Mouse (Mus musculus) liver, embryonic 12.5 days (tissue): ENCODE data around the gene Rhot1. TPM values are rescaled to one million over a fixed set of nuclear protein-coding genes. Genes with fewer than 3 reads are reported as not detected.

Source experiments
- ATAC-seq: fragments of 200-750 bp; cut with Nextera tagmentation; 2 replicates; pipeline ENCODE4 v1.8.0; 2017; ENCODE audit warnings: moderate number of reproducible peaks, mild to moderate bottlenecking, moderate library complexity
- H3K27ac ChIP-seq: fragments of 300-500 bp; sonication (generic); 2 replicates; pipeline ENCODE4 v1.5.1; 2016; ENCODE audit warnings: mild to moderate bottlenecking
- H3K27me3 ChIP-seq: fragments of 300-500 bp; sonication (generic); replicated peaks from 2 replicates; pipeline ENCODE4 v1.6.1; 2016; ENCODE audit warnings: mild to moderate bottlenecking, moderate library complexity
- H3K36me3 ChIP-seq: fragments of 300-500 bp; sonication (generic); 2 replicates; pipeline ENCODE4 v1.6.1; 2016; ENCODE audit warnings: mild to moderate bottlenecking, moderate library complexity
- H3K4me1 ChIP-seq: fragments of 300-500 bp; sonication (generic); 2 replicates; pipeline ENCODE4 v1.6.1; 2016
- H3K4me2 ChIP-seq: fragments of 300-500 bp; sonication (generic); 2 replicates; pipeline ENCODE4 v1.6.1; 2016; ENCODE audit warnings: mild to moderate bottlenecking, moderate library complexity
- H3K4me3 ChIP-seq: fragments of 300-500 bp; sonication (generic); 2 replicates; pipeline ENCODE4 v1.5.1; 2016; ENCODE audit warnings: mild to moderate bottlenecking, moderate library complexity
- H3K9ac ChIP-seq: fragments of 300-500 bp; sonication (generic); 2 replicates; pipeline ENCODE4 v1.6.1; 2016; ENCODE audit warnings: mild to moderate bottlenecking, moderate library complexity
- H3K9me3 ChIP-seq: fragments of 300-500 bp; sonication (generic); replicated peaks from 2 replicates; pipeline ENCODE4 v1.6.1; 2016; ENCODE audit warnings: mild to moderate bottlenecking, moderate library complexity
- WGBS: fragments of 180-500 bp; shearing (Covaris S2); methylation state at CpG from one replicate; pipeline ENCODE4 v1.1.7; 2016; ENCODE audit not compliant: insufficient replicate concordance; 5-methylcytosine and 5-hydroxymethylcytosine counted together
- polyA plus RNA-seq: library from polyadenylated mRNA; unstranded; fragments of >200 nt; fragmentation: Nextera tagmentation; extraction: Ambion mirVana; gene quantifications from 2 replicates; pipeline ENCODE4 v1.2.1, GENCODE M21; 2016

Rhot1 gene
- polyA plus RNA-seq, 1 experiment from 2014 or later: 36.7 TPM

GRCm38 (mm10) chr11:80295066-80295465 is 86.2 kb downstream of the Rhot1 start:
- H3K4me3 ChIP-seq: no peak overlapping the region
- no peak overlapping the region for H3K27ac ChIP-seq
- H3K36me3 ChIP-seq: no peaks in the 10 kb centered on the region
- peaks cover 78% of the 10 kb centered on the region for H3K27me3 ChIP-seq
- H3K9me3 ChIP-seq: peaks cover 6% of the 10 kb centered on the region; the same call in 1 of the 2 replicates
- no peak for ATAC-seq
- no peak overlapping the region for H3K9ac ChIP-seq
- H3K4me1 ChIP-seq: peaks cover 3% of the 10 kb centered on the region; the same call in 1 of the 2 replicates
- WGBS: 16% methylated on average over 9 of the region's 9 CpGs
- no peak overlapping the region for H3K4me2 ChIP-seq

- no peak overlapping the region for H3K4me2 ChIP-seq
- no peak overlapping the region for H3K9ac ChIP-seq
- no peak overlapping the region for H3K27ac ChIP-seq
- H3K36me3 ChIP-seq: no peaks in the 10 kb centered on the region
- no peak overlapping the region for H3K4me3 ChIP-seq
- peaks cover 78% of the 10 kb centered on the region for H3K27me3 ChIP-seq
- H3K4me1 ChIP-seq: peaks cover 6% of the 10 kb centered on the region
- ATAC-seq: no peak
- 18% methylated on average over 14 of the region's 14 CpGs for WGBS
- H3K9me3 ChIP-seq: peaks cover 5% of the 10 kb centered on the region; the same call in 1 of the 2 replicates
Observed at GRCm38 (mm10) chr11:80295785-80296184, 87.0 kb downstream of the Rhot1 start.

DNA sequence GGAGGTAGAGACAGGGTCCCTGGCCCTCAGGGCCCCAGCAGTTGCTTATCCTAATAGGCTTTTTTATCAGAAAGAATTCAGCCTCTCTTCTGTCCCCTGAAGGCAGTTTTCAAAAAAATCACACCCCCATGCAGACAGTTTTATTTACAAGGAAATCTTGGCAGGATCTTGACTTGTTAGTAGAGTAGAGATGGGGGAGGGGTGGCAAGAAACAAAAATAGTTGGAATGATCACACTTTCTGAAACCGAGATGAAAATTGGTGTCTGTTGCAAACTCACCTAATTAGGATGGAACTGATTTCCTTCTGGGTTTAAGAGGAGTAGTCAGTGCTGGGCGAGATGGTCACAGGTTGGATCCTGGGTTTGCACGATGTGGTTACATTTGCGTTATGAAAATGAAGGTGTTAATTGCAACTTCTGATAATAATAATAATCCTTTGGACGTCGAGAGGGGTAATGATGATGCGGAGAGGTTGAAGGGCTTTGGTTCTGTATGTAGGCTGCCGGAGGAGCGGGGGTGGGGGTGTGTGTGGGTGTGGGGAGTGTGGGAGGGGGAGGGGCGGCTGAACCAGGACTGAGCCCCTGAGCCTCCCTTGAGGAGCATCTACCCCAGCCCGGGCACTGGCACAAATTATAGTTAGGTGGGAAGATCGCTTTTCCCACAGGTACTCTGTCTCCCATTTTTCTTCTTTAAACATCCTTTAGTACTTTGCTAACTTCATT is 90.9 kb downstream of the Rhot1 start:
- peaks cover 99% of the 10 kb centered on the region for H3K27me3 ChIP-seq
- ATAC-seq: no peak
- WGBS: 10% methylated on average over 12 of the region's 12 CpGs
- no peak overlapping the region for H3K4me2 ChIP-seq
- no peak overlapping the region for H3K9ac ChIP-seq
- H3K36me3 ChIP-seq: no peaks in the 10 kb centered on the region
- H3K9me3 ChIP-seq: 0 out of 2 replicates have a peak, but pooled peaks cover 5% of the 10 kb centered on the region
- no peak overlapping the region for H3K27ac ChIP-seq
- H3K4me1 ChIP-seq: peaks cover 27% of the 10 kb centered on the region
- H3K4me3 ChIP-seq: no peak overlapping the region

- Histone ChIP-seq H3K9me3 (0 out of 2 replicates have a peak, but pooled peaks cover 5% of the 10 kb centered on the region), H3K4me3 (peak within 1 kb of the TSS; percentile 55), H3K4me2 (peak within 1 kb of the TSS; percentile 80), H3K27ac (no peak within 1 kb of the TSS), H3K27me3 (peaks cover 98% of the 10 kb centered on the region), H3K36me3 (no peaks in the 10 kb centered on the region), H3K9ac (no peak within 1 kb of the TSS), H3K4me1 (peaks cover 27% of the 10 kb centered on the region)
- WGBS: under 1% methylated on average over 74 of the region's 81 CpGs
- ATAC-seq: peak; percentile 42
Observed at GRCm38 (mm10) chr11:80300551-80301315, 91.9 kb downstream of the Rhot1 start, which contains the start of gene Rhbdl3. Gene Rhbdl3, plus strand, starts transcription at chr11:80300912.

GRCm38 (mm10) chr11:80301316-80302045 is 92.7 kb downstream of the Rhot1 start:
- Histone ChIP-seq H3K27ac (no peak overlapping the region), H3K4me2 (peak overlapping the region; percentile 80), H3K4me1 (peaks cover 27% of the 10 kb centered on the region), H3K36me3 (no peaks in the 10 kb centered on the region), H3K4me3 (peak overlapping the region; percentile 55), H3K9ac (no peak overlapping the region), H3K9me3 (0 out of 2 replicates have a peak, but pooled peaks cover 5% of the 10 kb centered on the region), H3K27me3 (peaks cover 91% of the 10 kb centered on the region)
- WGBS: under 1% methylated on average over 53 of the region's 53 CpGs
- 0 out of 2 replicates have a peak, but pooled peaks have one; percentile 5 for ATAC-seq

DNA sequence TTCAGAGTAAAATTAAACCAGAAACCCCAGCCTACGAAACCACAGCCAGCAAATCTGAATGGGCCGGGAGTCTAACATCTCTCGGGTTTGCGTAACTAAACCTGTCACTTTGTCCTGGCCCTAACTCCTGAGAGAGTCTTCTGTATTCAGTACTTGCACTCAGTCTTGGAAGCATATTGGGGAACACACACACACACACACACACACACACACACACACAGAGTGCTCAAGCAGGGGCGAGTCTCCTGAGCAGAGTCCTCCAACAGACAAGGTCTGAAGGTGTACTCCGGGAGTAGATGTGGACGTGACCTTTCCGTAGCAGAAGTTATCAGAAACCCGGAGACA is 93.2 kb downstream of the Rhot1 start:
- peak overlapping the region; percentile 55; the same call in 1 of the 2 replicates for H3K4me3 ChIP-seq
- 0 out of 2 replicates have a peak, but pooled peaks cover 5% of the 10 kb centered on the region for H3K9me3 ChIP-seq
- H3K27ac ChIP-seq: no peak overlapping the region
- WGBS: 2% methylated on average over 9 of the region's 9 CpGs
- peaks cover 27% of the 10 kb centered on the region for H3K4me1 ChIP-seq
- peaks cover 90% of the 10 kb centered on the region for H3K27me3 ChIP-seq
- no peak overlapping the region for H3K9ac ChIP-seq
- no peaks in the 10 kb centered on the region for H3K36me3 ChIP-seq
- ATAC-seq: no peak
- H3K4me2 ChIP-seq: peak overlapping the region; percentile 80

- WGBS: 3% methylated on average over 11 of the region's 11 CpGs
- no peak overlapping the region for H3K9ac ChIP-seq
- H3K36me3 ChIP-seq: no peaks in the 10 kb centered on the region
- H3K27me3 ChIP-seq: peaks cover 88% of the 10 kb centered on the region
- peak overlapping the region; percentile 80 for H3K4me2 ChIP-seq
- H3K4me1 ChIP-seq: peaks cover 27% of the 10 kb centered on the region
- H3K4me3 ChIP-seq: 0 out of 2 replicates have a peak overlapping the region, but pooled peaks have one; percentile 13
- ATAC-seq: no peak
- H3K27ac ChIP-seq: no peak overlapping the region
- H3K9me3 ChIP-seq: 0 out of 2 replicates have a peak, but pooled peaks cover 5% of the 10 kb centered on the region
Observed at GRCm38 (mm10) chr11:80302536-80302935, 93.7 kb downstream of the Rhot1 start.

DNA sequence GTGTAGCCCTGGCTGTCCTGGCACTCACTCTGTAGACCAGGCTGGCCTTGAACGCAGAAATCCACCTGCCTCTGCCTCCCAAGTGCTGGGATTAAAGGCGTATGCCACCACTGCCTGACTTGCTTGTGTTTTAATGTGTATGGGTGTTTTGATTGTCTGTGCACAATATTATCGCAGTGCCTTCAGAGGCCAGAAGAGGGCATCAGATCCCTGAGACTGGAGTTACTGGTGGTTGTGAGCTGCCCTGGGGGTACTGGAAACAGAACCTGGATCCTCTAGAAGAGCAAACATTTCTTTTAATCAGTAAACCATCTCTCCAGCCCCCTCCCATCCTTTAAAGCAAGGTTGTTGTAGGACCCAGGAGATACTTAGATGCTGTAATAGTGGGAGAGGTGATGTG is 94.9 kb downstream of the Rhot1 start:
- Histone ChIP-seq H3K27ac (no peak overlapping the region), H3K4me2 (no peak overlapping the region), H3K4me3 (no peak overlapping the region), H3K9ac (no peak overlapping the region), H3K9me3 (0 out of 2 replicates have a peak, but pooled peaks cover 5% of the 10 kb centered on the region), H3K36me3 (no peaks in the 10 kb centered on the region), H3K27me3 (peaks cover 81% of the 10 kb centered on the region), H3K4me1 (peaks cover 27% of the 10 kb centered on the region)
- no peak for ATAC-seq
- WGBS: 62% methylated on average over 3 of the region's 3 CpGs

- no peak for ATAC-seq
- 60% methylated on average over 10 of the region's 10 CpGs for WGBS
Observed at GRCm38 (mm10) chr11:80304846-80305245, 96.0 kb downstream of the Rhot1 start.

DNA sequence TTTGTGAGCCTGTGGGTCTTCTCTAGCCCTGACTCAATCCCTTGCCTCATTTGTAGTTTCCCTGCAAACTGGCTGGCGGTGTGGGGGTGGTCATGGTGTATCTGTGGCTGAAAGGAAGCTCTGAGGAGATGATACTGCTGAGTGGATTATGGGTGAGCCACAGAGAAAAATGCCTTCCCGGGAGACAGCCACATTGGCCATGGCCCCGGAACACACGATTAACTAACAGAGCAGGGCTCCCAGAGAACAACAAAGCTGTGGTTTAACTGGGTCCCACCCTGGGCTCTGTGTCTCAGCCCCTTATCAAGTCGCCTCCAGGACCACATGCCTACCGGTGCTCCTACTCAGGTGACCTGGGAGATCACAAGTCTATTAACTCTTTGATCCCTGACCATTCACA is 99.7 kb downstream of the Rhot1 start:
- Histone ChIP-seq H3K4me1 (no peaks in the 10 kb centered on the region), H3K27me3 (peaks cover 57% of the 10 kb centered on the region), H3K9me3 (0 out of 2 replicates have a peak, but pooled peaks cover 5% of the 10 kb centered on the region), H3K36me3 (no peaks in the 10 kb centered on the region), H3K4me3 (no peak overlapping the region), H3K9ac (no peak overlapping the region), H3K27ac (no peak overlapping the region), H3K4me2 (no peak overlapping the region)
- no peak for ATAC-seq
- 27% methylated on average over 6 of the region's 6 CpGs for WGBS

More at GRCm38 (mm10) chr11:80304846-80305245, 96.0 kb downstream of the Rhot1 start:
- no peak overlapping the region for H3K4me2 ChIP-seq
- H3K4me1 ChIP-seq: peaks cover 27% of the 10 kb centered on the region
- H3K9ac ChIP-seq: no peak overlapping the region
- no peaks in the 10 kb centered on the region for H3K36me3 ChIP-seq
- no peak overlapping the region for H3K4me3 ChIP-seq
- H3K9me3 ChIP-seq: 0 out of 2 replicates have a peak, but pooled peaks cover 5% of the 10 kb centered on the region
- peaks cover 76% of the 10 kb centered on the region for H3K27me3 ChIP-seq
- no peak overlapping the region for H3K27ac ChIP-seq

GRCm38 (mm10) chr11:80311271-80311670 is 102.5 kb downstream of the Rhot1 start:
- Histone ChIP-seq H3K27me3 (peaks cover 43% of the 10 kb centered on the region), H3K9ac (no peak overlapping the region), H3K4me2 (no peak overlapping the region), H3K36me3 (no peaks in the 10 kb centered on the region), H3K4me1 (no peaks in the 10 kb centered on the region), H3K9me3 (no peaks in the 10 kb centered on the region), H3K4me3 (no peak overlapping the region), H3K27ac (no peak overlapping the region)
- no peak for ATAC-seq
- WGBS: 69% methylated on average over 4 of the region's 4 CpGs
